Mouse (Mus musculus): ENCODE data around the gene Prkd2.
A peak's percentile ranks its signal among the peaks of the same experiment; 100 is the strongest.

The Prkd2 gene

DNA sequence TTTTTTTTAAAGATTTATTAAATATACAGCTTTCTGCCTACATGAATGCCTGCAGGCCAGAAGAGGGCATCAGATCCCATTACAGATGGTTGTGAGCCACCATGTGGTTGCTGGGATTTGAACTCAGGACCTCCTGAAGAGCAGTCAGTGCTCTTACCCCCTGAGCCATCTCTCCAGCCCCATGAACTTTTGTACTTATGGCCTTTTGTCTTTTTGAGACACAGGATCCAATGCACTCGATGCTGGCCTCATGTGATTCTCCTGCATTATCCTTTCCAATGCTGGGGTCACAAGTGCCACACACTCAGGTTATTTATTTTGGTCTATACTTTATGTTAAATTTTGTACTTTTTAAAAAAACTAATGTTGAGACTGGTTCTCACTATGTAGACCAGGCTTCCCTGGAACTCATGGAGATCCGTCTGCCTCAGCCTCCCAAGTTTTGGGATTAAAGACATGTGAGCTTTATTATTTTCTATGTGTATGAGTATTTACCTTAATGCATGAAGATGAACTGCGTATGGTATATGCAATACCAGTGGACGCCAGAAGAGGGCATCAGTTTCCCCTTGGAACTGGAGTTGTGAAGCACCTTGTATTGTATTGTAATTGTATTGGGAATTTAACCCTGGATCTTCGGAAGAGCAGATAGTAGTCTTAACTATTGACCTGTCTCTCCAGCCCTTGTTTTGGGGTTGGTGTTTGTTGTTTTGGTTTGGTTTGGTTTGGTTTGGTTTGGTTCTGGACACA lies 17.4 kb downstream of the Prkd2 start:
- DNase-seq (ENCODE audit: low read depth, low spot score) = peak; percentile 74

- no peak for DNase-seq (ENCODE audit: low read depth, low spot score)
These were observed 24.8 kb downstream of the Prkd2 start for GRCm38 (mm10) chr7:16867488-16867887.

DNA sequence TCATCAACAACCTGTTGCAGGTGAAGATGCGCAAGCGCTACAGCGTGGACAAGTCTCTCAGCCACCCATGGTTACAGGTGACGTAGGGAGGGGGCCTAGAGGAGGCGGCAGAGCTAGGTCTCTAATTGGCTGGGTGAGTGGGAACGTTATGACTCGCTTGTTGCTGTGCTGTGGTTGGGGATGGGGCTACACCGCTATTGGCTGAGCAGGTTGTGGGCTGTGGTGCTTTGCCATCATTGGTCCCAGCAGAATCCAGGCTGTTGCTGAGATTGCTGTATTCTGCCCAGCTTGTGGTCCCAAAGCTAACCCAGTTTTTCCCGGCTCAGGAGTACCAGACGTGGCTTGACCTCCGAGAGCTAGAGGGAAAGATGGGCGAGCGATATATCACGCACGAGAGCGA lies 26.8 kb downstream of the Prkd2 start:
- DNase-seq (ENCODE audit: low read depth, low spot score) = no peak

- DNase-seq (ENCODE audit: low read depth, low spot score) = peak; percentile 60
These were observed 28.9 kb downstream of the Prkd2 start for GRCm38 (mm10) chr7:16871600-16871999.

GRCm38 (mm10) chr7:16872478-16872877 lies 29.8 kb downstream of the Prkd2 start:
- no peak for DNase-seq (ENCODE audit: low read depth, low spot score)

GRCm38 (mm10) chr7:16873392-16873791 lies 30.7 kb downstream of the Prkd2 start:
- peak; percentile 13 for DNase-seq (ENCODE audit: low read depth, low spot score)

DNA sequence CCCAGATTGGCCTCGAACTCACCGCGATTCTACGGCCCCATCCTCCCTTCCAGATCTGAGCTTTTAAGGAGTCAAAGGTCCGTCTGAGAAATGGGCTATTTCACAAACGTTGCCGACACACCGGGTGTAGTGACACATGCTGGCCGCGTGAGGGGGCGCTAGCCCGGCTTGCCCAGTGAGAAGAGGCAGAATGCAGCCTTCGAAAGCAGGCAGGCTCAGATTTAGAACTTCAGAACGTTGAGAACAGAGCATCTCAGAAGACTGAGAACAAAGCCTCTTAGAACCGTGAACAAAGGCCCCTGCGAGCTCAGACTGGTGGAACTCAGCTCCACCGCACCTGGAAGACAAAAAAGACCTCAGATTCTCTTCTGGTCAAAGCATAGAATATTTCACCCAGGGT lies 31.5 kb downstream of the Prkd2 start:
- peak; percentile 84 for DNase-seq (ENCODE audit: low read depth, low spot score)

GRCm38 (mm10) chr7:16874756-16875309 lies 32.1 kb downstream of the Prkd2 start:
- DNase-seq (ENCODE audit: low read depth, low spot score) = peak; percentile 99

- no peak for DNase-seq (ENCODE audit: low read depth, low spot score)
These were observed 32.4 kb downstream of the Prkd2 start, which contains the start of gene Dact3 for GRCm38 (mm10) chr7:16875310-16875325. Dact3 (plus strand) TSS chr7:16875317.

DNA sequence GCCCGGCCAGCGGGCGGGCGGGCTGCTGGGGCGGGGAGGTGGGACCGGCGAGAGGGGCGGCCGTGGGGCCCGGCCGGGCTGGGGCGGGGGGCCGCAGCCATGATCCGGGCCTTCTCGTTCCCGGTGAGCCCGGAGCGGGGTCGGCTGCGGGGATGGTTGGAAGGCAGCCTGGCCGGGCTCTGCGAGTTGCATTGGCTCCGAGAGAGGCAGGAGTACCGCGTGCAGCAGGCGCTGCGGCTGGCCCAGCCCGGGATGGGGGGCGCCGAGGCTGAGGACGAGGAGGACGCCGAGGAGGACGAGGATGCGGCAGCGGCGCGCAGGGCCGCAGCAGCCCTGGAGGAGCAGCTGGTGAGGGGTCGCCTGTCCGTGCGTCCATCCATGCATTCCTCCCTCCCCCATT lies 32.6 kb downstream of the Prkd2 start:
- DNase-seq (ENCODE audit: low read depth, low spot score) = peak; percentile 15

DNA sequence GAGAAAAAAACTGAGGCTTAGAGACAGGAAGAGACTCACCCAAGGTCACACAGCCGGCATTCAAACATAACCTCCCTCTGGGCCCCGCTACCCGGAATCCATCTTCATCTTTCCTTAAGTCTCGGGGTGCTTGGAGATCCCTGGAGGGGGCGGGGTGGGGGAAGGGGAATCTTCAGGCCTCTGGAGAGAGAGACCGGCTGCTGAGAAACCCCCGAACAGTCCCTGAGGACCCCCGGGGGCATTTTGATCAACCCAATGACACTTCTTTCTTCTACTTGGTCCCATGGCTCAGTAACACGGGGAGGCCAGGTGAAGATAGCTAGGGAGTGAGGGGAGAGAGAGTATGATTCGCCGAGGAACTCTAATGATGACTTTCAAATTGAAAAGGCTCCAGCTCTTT lies 33.3 kb downstream of the Prkd2 start:
- no peak for DNase-seq (ENCODE audit: low read depth, low spot score)

- no peak for DNase-seq (ENCODE audit: low read depth, low spot score)
These were observed 33.9 kb downstream of the Prkd2 start for GRCm38 (mm10) chr7:16876608-16877007.

DNA sequence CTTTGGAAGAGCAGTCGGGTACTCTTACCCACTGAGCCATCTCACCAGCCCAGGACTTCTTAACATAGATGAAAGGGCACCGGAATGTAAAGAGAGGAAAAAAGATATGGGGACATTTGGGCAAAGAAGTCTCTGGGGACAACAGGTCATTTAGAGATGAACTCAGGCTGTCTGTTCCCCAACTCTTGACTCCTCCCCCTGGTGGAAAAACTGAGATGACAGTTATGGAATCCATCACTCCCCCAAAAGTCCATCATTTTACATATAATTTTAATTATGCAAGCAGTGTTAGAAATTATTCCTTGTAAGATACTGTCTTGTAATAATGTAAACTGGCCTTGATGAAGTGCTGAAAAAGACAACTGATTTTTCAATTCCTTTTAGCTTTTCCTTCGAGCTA lies 35.0 kb downstream of the Prkd2 start:
- no peak for DNase-seq (ENCODE audit: low read depth, low spot score)

GRCm38 (mm10) chr7:16879796-16880547 lies 37.3 kb downstream of the Prkd2 start:
- DNase-seq (ENCODE audit: low read depth, low spot score) = no peak

DNA sequence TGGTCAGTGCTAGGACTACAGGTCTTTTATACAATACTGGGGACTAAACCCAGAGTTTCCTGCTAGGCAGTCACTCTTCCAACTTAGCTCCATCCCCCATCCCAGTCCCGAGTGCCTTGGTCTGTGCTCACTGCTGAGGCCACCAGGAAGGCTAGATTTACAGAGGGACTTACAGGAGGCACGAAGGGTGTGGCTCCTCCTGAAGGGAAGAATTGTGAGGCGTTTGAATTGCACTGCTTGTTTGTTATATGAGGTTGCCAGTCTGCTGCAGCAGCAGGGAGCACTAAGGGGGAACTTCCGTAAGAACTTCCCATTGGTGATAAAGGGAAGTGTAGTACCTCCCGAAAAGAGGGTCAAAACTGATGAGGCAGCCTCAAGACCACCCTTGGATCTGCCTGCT lies 37.9 kb downstream of the Prkd2 start:
- no peak for DNase-seq (ENCODE audit: low read depth, low spot score)

- no peak for DNase-seq (ENCODE audit: low read depth, low spot score)
These were observed 40.5 kb downstream of the Prkd2 start for GRCm38 (mm10) chr7:16883162-16883561.

DNA sequence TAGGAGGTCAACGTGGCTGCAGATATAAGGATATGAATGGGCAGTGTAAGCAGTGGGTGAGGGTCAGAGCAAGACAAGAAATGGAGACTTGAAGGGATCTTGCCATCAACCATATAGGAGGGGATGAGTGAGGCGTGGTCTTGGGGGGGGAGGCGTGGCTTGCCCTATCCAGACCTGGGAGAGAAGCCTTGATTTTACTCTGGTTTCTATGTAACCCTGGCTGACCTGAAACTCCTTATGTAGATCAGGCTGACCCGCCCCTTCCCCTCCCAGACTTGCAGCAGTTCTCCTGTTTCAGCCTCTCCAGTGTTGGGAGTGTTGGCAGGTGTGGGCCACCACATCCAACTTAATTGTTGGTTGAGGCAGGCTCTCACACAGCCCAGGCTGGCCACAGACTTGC lies 41.6 kb downstream of the Prkd2 start:
- DNase-seq (ENCODE audit: low read depth, low spot score) = no peak

DNA sequence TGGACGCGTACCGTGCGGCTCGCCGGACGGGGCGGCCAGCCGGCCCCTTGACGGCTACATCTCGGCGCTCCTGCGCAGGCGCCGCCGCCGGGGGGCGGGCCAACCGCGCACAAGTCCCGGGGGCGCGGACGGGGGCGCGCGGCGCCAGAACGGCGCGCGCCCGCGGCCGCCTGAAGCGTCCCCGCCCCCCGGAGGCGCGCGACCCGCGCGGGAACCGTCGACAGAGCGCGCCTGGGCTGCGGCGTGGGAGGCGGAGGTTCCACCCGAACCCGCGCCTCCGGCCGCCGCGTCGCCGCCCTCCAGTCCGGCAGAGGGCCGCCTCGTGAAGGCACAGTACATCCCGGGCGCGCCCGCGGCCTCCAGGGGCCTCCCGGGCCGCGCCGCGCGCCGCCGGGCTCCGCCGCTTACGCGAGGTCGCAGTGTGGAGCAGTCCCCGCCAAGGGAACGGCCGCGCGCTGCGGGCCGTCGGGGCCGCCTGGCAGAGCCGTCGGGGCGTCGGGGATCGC lies 42.6 kb downstream of the Prkd2 start:
- no peak for DNase-seq (ENCODE audit: low read depth, low spot score)

- no peak for DNase-seq (ENCODE audit: low read depth, low spot score)
These were observed 43.2 kb downstream of the Prkd2 start for GRCm38 (mm10) chr7:16885905-16886304.

- DNase-seq (ENCODE audit: low read depth, low spot score) = peak; percentile 46
These were observed 47.8 kb downstream of the Prkd2 start for GRCm38 (mm10) chr7:16890536-16890935.

DNA sequence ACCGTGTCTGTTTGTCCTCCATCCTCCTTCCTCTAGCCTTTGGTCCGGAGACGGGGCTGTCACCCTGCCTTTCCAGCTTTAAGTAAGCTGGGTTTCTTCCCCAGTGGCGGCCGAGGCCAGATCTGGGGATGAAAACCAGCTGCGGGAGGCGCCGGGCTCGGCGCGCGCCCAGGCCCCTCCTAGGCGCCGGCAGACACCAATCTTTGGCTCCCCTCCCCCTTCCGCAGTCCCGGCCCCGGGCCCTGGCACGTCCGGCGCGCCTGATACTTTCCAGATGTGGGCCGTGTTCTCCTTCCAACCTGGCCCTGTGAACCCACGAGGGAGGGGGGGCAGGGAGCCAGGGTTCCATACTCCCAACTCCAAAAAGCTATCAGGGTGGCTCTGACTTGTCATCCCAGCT lies 48.2 kb downstream of the Prkd2 start:
- DNase-seq (ENCODE audit: low read depth, low spot score) = peak; percentile 92

GRCm38 (mm10) chr7:16891641-16892351 lies 49.1 kb downstream of the Prkd2 start, which contains the start of gene Gng8:
Gng8 (plus strand) TSS chr7:16891786.
- peak; percentile 93 for DNase-seq (ENCODE audit: low read depth, low spot score)

DNA sequence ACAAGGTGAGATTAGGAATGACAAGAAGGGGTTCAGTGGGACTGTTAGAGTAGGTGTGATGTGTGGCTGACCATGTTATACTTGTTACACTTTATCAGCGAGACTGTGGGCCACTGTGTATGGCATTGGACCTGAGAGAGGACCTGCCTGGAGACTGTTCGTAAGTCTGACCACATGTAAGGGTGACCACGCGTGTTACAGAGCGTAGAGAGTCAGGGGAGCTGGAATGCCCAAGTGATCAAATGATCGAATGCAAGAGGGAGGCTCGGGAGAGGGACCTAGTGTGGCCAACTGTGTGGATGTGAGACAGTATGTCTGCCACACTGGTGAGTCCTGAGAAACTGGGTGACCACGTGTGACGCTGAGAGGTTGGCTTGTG lies 49.6 kb downstream of the Prkd2 start:
- DNase-seq (ENCODE audit: low read depth, low spot score) = no peak

Measured in 3T3-L1 (cell line).